Mouse (Mus musculus): ENCODE measurements at regions not wholly inside any gene's neighbourhood (a gene's known extent, or its start where the extent isn't known, plus 50 kb on each side); places are given as distances from the start of the nearest gene placed in this dataset.

DNA sequence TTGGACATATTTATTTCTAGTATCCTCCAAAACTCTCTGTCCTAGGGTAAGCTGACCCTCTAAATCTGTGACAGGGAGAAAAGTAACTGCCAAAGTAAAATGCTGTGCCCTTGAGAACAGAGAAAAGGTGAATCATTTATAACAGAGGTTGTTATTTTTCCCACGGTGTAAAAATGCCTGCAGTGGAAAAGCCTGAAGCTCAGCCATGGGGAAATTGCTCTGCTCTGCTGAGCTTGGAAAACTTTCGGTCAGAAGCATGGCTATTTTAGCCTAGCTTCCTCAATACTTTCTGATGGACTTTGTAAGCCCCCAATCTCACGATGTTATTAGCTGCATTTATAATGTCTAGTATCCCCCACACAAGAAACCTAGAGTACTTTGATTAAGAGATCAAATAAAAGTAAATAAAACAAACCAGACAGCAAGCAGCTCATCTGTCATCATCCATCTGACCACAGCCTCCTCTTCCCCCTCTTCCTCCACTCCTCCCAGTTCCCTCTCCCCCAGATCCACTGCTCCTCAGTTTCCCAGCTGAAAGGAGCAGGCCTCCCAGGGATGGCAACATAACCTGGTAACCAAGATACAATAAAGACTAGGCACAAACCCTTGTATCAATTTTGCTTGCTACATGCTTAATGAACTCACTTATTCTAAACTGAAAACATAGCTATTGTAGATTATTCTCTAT is 92.9 kb upstream of the Cnksr2 start:
- TF ChIP-seq CTCF (IDR thresholded peaks at IDR 0.05) (no peak), EP300 (IDR thresholded peaks at IDR 0.05) (no peak)
